Mouse (Mus musculus): ENCODE data around the gene Nkx6-2. TPM values are rescaled to one million over a fixed set of nuclear protein-coding genes. Genes with fewer than 3 reads are reported as not detected.

Nkx6-2 gene
- total and polyA plus RNA-seq, 3 experiments, result 0.12 TPM; not detected in 2

GRCm38 (mm10) chr7:139540601-139541000 is 42.0 kb downstream of the Nkx6-2 start:
- DNase-seq (ENCODE audit: low read depth, low spot score), result no peak
- Histone ChIP-seq H3K79me2 (ENCODE audit: control insufficient read depth, insufficient read depth, low read length, poor library complexity) (no peaks in the 10 kb centered on the region), H3K9ac (ENCODE audit: control insufficient read depth, low read depth, low read length, poor library complexity, severe bottlenecking) (no peak overlapping the region), H3K27ac (ENCODE audit: control insufficient read depth, low read depth, low read length) (no peak overlapping the region), H3K27me3 (ENCODE audit: control insufficient read depth in 1 of 2, insufficient read depth in 2 of 2, low read length in 2 of 2) (no peaks in the 10 kb centered on the region), H3K4me3 (ENCODE audit: control insufficient read depth in 1 of 2, insufficient read depth in 1 of 2, low read depth in 2 of 2, low read length in 2 of 2) (no peak overlapping the region), H3K9me3 (replicated peaks; ENCODE audit: insufficient read depth, low read length) (no peaks in the 10 kb centered on the region), H3K36me3 (ENCODE audit: control insufficient read depth in 1 of 2, insufficient read depth in 2 of 2, low read length in 2 of 2) (no peaks in the 10 kb centered on the region), H3K4me1 (ENCODE audit: control insufficient read depth in 1 of 2, insufficient read depth in 2 of 2, low read length in 2 of 2) (no peaks in the 10 kb centered on the region)
- TF ChIP-seq JUND (IDR thresholded peaks at IDR 0.05; ENCODE audit: low read depth, low read length) (no peak), TAL1 (IDR thresholded peaks at IDR 0.05; ENCODE audit: low read length) (no peak), CTCF (IDR thresholded peaks at IDR 0.05 in 2 of 3, conservative IDR thresholded peaks at IDR 0.05 in 1 of 3; ENCODE audit: control insufficient read depth in 1 of 3, insufficient read depth in 1 of 3, low read depth in 2 of 3, low read length in 3 of 3, poor library complexity in 1 of 3, severe bottlenecking in 1 of 3) (no peak), HCFC1 (IDR thresholded peaks at IDR 0.05; ENCODE audit: low read depth, low read length) (no peak), POLR2AphosphoS2 (IDR thresholded peaks at IDR 0.05; ENCODE audit: low read length) (no peak), RAD21 (IDR thresholded peaks at IDR 0.05; ENCODE audit: low read depth, low read length) (no peak)

GRCm38 (mm10) chr7:139538541-139538940 is 44.1 kb downstream of the Nkx6-2 start:
- Histone ChIP-seq H3K27me3 (ENCODE audit: control insufficient read depth in 1 of 2, insufficient read depth in 2 of 2, low read length in 2 of 2) (no peaks in the 10 kb centered on the region), H3K9ac (ENCODE audit: control insufficient read depth, low read depth, low read length, poor library complexity, severe bottlenecking) (no peak overlapping the region), H3K79me2 (ENCODE audit: control insufficient read depth, insufficient read depth, low read length, poor library complexity) (no peaks in the 10 kb centered on the region), H3K9me3 (replicated peaks; ENCODE audit: insufficient read depth, low read length) (no peaks in the 10 kb centered on the region), H3K4me3 (ENCODE audit: control insufficient read depth in 1 of 2, insufficient read depth in 1 of 2, low read depth in 2 of 2, low read length in 2 of 2) (no peak overlapping the region), H3K27ac (ENCODE audit: control insufficient read depth, low read depth, low read length) (no peak overlapping the region), H3K36me3 (ENCODE audit: control insufficient read depth in 1 of 2, insufficient read depth in 2 of 2, low read length in 2 of 2) (no peaks in the 10 kb centered on the region), H3K4me1 (ENCODE audit: control insufficient read depth in 1 of 2, insufficient read depth in 2 of 2, low read length in 2 of 2) (no peaks in the 10 kb centered on the region)
- no peak for DNase-seq (ENCODE audit: low read depth, low spot score)
- TF ChIP-seq ZNF384 (IDR thresholded peaks at IDR 0.05; ENCODE audit: low read depth, low read length), result no peak
- TF ChIP-seq MEF2A (IDR thresholded peaks at IDR 0.05; ENCODE audit: extremely low read depth, insufficient replicate concordance, low read depth, low read length, poor library complexity, severe bottlenecking), result no peak
- no peak for TF ChIP-seq TAL1 (IDR thresholded peaks at IDR 0.05; ENCODE audit: low read length)
- no peak for TF ChIP-seq CTCF (IDR thresholded peaks at IDR 0.05 in 2 of 3, conservative IDR thresholded peaks at IDR 0.05 in 1 of 3; ENCODE audit: control insufficient read depth in 1 of 3, insufficient read depth in 1 of 3, low read depth in 2 of 3, low read length in 3 of 3, poor library complexity in 1 of 3, severe bottlenecking in 1 of 3)
- TF ChIP-seq USF2 (IDR thresholded peaks at IDR 0.05; ENCODE audit: borderline replicate concordance in 1 of 2, insufficient read depth in 1 of 2, low read depth in 1 of 2, low read length in 2 of 2), result no peak
- TF ChIP-seq UBTF (IDR thresholded peaks at IDR 0.05; ENCODE audit: borderline replicate concordance, insufficient read depth, low read depth, low read length), result no peak
- TF ChIP-seq MYC (IDR thresholded peaks at IDR 0.05; ENCODE audit: low read depth, low read length), result no peak
- TF ChIP-seq RCOR1 (IDR thresholded peaks at IDR 0.05; ENCODE audit: low read depth, low read length), result no peak
- TF ChIP-seq MAX (IDR thresholded peaks at IDR 0.05; ENCODE audit: low read length), result no peak
- no peak for TF ChIP-seq HCFC1 (IDR thresholded peaks at IDR 0.05; ENCODE audit: low read depth, low read length)
- no peak for TF ChIP-seq TCF12 (IDR thresholded peaks at IDR 0.05; ENCODE audit: low read depth, low read length)
- no peak for TF ChIP-seq CHD2 (IDR thresholded peaks at IDR 0.05; ENCODE audit: low read length)
- no peak for TF ChIP-seq ETS1 (IDR thresholded peaks at IDR 0.05; ENCODE audit: low read depth, low read length)
- TF ChIP-seq ZKSCAN1 (IDR thresholded peaks at IDR 0.05; ENCODE audit: low read depth, low read length), result no peak
- TF ChIP-seq RAD21 (IDR thresholded peaks at IDR 0.05; ENCODE audit: low read depth, low read length), result no peak
- TF ChIP-seq POLR2AphosphoS5 (IDR thresholded peaks at IDR 0.05; ENCODE audit: borderline replicate concordance, low read depth, low read length), result no peak
- TF ChIP-seq TBP (IDR thresholded peaks at IDR 0.05; ENCODE audit: low read depth, low read length), result no peak

Measured in MEL (cell line).